Mouse (Mus musculus) T-helper 1 cell (primary cell): ENCODE measurements around the gene Prkci.

ENCODE experiments used
- in situ Hi-C: fragments of 300-600 bp; cut with MboI, MseI; formaldehyde crosslinking; loops from one replicate; pipeline ENCODE4 v1.15.1; 2025; ENCODE audit warnings: high pct_unique_total_duplicates

Prkci gene

DNA sequence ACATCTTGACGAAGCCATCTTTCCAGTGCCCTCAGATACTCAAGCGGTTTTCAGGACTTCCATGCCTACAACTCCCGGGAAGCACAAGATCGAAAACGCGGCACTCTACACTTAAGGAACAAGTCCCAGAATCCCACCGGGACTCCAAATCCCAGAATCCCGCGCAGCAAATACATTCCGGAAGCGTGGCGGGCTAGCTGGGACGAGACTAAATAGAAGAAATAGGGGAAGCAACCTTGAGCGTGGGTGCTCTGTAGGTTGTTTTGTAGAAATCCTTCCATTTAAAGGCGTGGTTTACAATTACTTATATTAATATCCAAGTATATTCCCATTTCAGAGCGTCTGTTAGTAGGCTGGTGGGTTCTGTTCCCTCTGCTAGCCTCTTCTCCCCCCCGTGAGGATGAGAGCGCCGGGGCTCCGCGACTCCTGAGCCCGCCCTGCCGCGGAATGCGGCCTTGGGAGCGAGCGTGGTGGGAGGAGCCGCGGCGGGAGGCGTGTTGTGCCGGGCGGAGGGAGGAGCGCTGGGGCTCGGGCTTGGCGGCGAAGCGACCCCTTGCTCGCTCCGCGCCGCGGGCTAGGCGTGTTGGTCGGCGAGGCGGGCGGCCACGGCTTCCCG lies at the start of gene Prkci:
Prkci (plus strand) TSS at position 465 of the 616 bp plus-strand sequence.
- in situ Hi-C loops: no loop called here

DNA sequence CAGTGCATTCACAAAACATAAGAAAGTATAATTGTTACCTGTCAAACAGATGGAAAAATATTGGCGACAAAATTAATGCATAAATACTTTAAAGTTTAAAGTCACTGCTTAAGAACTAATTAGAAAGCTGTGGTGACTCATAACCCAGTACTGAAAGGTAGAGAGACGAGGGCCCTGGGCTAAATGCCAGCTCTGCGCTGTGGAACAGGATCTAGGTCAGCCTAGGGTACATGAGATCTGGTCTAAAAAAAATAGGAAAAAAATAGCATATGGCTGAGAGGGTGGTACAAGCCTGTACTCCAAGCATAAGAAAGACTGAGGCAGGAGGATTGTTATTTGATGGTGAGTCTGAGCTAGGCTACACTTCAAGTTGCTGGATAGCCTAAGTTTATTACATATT lies 43.9 kb upstream of the Prkci start:
- in situ Hi-C loops: no loop called here

GRCm38 (mm10) chr3:30952273-30953070 lies 43.1 kb upstream of the Prkci start:
- in situ Hi-C loops: no loop called here

DNA sequence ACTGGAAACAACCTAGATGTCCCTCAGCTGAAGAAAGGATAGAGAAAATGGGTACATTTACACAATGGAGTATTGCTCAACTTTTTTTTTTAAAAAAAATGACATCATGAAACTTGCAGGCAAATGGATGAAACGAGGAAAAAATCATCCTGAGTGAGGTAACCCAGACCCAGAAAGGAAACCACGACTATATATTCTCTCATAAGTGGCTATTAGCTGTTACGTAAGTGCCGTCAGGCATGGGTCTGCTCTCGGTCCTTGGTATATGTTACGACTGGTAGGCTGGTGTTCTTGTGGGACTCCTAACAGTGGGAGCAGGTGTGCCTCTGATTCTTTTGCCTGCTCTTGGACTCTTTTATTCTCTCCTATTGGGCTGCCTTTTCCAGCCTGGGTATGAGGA lies 39.2 kb upstream of the Prkci start:
- in situ Hi-C loops: no loop called here

DNA sequence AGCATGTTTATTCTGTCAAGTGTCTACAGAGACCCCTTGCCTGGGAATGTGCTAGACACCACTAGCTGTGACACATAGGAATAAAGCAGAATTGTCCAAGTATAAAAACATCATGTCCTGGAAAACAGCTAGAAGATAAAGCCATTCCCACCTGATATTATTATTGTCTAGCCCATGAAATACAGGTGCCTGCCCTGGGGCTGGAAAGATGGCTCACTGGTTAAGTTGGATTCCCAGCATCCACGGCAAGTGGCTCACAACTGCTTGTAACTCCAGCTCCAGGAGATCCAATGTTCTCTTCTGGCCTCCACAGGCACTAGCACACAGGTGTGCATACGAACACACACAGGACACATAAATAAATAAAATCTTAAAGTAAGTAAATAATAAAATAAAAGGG lies 36.8 kb upstream of the Prkci start:
- in situ Hi-C loops: no loop called here

GRCm38 (mm10) chr3:30959868-30960831 lies 35.4 kb upstream of the Prkci start:
- in situ Hi-C loops: no loop called here

- in situ Hi-C loops: no loop called here
Measured at GRCm38 (mm10) chr3:30963100-30963499, 32.4 kb upstream of the Prkci start.

DNA sequence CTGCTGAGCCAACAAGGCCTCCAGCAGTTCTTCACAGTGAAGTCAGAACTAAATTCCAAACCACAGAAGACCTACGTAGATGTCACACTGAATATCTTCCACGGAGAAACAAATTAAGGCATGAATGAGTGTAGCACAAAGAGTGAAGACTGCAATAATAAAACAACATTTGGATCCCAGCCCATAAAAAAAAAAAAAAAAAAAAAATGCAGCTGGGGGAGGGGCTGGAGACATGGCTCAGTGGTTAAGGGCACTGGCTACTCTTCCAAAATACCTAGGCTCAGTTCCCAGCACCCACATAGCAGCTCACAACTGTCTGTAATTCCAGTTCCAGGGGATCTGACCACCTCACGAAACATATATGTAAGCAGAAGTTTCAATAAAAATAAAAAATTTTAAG lies 31.3 kb upstream of the Prkci start:
- in situ Hi-C loops: no loop called here

- in situ Hi-C loops: loop anchor here (5.0 kb wide), 1 partner anchor 172 kb away; no protein-coding TSS in a partner anchor
Measured at GRCm38 (mm10) chr3:30965644-30966043, 29.9 kb upstream of the Prkci start.

DNA sequence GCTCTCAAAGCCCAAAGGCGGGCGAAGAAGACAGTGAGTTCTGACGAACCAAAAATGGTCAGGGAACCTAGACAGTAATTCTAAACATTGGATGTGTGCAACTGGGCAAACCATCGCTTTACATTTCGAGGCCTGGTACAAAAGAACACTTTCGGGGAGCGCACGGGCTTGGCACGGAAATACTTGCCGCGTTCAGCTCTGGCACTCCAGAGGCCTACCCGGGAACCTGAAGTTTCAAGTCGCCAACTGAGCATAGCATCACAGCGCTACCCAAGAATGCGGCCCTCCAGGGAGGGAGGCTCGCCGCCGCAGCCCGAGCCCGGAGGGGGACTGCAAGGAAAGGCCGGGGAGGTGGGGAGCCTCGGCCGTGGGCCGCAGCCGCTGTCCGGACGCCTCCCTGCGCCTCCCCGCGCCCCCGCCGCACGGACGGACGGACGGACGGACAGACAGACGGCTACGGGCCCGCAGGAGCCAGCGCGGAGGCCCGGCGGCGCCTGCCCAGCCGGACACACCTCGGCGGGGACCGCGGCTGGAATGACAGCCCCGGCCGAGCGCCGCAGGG lies 26.9 kb upstream of the Prkci start:
- in situ Hi-C loops: loop anchor here (5.0 kb wide), 1 partner anchor 169 kb away; no protein-coding TSS in a partner anchor

DNA sequence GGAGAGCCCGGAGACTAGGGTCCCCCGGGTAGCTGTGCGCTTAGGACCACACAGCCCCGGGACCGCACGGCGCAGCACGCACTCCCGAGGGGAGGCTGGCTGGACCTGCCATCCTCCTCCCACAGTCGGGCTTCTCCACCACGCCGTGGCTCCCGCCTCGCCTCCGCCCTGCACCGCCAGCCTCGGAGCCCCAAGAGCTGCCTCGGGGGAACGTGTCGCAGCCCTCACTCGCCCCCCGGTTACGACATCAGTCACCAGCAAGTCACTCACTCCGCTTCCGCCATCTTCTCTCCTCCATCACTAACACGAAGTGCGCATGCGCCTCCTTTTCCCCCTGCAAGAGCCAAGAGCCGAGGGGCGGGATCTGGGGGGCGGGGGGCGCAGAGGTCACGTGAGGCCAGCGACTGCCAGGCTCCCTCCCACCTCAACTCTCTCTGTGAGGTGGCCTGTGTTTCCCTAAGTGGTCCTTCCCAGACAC lies 26.4 kb upstream of the Prkci start, which contains the start of gene Phc3:
Phc3 (minus strand) TSS at position 312 of the 478 bp plus-strand sequence.
- in situ Hi-C loops: loop anchor here (5.0 kb wide), 1 partner anchor 168 kb away; no protein-coding TSS in a partner anchor

DNA sequence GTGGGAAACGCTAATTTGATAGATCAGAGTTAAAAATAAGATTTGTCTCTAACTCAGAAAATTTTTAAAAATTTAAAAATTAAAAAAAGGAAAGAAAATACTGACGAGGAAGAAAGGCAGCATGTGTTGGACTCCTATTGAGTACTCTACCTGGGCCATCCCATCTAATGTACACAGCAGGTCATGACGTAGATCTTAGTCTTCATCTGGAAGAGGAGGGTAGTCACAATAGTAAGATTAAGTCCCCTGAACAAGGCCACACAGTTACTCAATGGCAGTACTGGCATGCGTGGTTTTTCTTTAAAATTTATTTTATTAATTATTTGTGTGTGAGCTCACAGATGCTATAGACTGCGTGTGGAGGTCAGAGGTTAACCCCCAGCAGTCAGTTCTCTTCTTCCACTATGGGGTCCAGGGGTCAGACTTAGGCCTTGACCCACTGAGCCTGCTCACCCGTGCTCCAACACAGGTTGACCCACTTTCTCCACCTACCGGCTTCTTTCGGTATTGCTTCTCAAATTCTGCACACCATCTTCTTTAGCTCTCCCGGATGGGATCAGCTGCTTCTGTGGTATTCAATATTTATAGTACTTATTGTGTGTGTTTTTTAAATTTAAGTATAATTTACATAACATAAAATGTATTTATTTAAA lies 20.3 kb upstream of the Prkci start:
- in situ Hi-C loops: no loop called here

DNA sequence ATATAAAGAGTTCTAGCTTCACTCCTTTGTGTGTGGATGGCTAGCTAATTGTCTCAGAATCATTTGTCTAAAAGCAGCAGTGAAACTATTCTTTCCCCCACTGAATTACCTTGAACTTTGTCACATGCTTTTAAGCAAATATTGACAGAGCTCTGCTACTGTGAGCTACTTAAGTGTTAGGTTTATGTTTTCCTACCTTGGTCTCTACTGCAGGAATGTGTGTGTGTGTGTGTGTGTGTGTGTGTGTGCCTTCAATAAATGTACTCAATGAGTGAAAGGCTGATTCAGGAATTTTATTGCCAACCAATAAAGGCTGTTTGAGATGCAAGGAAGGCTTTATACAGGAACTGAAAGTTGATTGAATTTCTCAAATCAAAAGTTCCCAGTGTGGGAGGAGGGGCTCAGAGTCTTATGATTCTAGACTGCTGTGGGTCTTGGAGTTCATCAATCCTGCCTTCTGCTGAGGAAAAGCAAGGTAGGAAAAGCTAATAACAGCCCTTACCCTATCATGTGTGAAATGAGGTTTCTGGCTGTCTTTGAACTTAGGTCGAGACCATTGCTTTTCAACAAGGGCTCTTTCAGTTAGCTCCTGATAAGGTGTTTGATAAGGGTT lies 18.4 kb upstream of the Prkci start:
- in situ Hi-C loops: no loop called here

DNA sequence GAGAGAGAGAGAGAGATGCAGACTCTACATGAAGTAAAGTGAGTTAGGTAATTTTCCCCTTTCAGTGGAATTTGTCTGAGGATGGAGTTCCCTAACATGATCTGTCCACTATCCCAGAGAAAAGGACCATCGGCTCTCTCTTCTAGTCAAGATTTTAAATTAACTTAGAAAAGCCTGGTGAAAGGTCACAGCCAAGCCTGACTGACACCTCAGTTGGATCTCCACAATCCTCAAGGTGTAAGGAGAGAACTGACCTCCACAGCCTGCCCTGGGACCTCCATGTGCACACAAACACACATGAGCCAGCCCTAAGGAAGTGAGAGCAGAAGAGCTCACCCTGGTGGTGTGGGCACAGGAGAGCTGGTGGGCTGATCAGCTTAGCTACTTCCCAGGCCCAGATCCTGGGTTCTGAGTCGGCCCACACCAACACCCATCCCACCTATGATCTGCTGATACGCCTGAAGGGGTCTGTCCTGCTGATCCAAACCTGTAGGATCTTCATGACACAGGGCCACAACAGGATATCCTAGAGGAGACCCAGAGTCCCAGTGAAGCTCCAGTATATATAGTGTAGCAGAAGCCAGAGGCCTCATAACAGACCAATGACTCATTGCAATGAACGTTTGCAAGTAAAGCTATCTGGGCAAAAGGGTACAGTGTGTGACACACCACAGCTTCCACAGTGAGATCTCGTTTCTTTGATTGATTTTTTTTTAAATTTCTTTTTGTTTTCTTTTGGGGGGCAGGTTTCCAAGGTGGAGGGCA lies 13.7 kb upstream of the Prkci start:
- in situ Hi-C loops: no loop called here

GRCm38 (mm10) chr3:30982924-30983536 lies 12.5 kb upstream of the Prkci start:
- in situ Hi-C loops: no loop called here

DNA sequence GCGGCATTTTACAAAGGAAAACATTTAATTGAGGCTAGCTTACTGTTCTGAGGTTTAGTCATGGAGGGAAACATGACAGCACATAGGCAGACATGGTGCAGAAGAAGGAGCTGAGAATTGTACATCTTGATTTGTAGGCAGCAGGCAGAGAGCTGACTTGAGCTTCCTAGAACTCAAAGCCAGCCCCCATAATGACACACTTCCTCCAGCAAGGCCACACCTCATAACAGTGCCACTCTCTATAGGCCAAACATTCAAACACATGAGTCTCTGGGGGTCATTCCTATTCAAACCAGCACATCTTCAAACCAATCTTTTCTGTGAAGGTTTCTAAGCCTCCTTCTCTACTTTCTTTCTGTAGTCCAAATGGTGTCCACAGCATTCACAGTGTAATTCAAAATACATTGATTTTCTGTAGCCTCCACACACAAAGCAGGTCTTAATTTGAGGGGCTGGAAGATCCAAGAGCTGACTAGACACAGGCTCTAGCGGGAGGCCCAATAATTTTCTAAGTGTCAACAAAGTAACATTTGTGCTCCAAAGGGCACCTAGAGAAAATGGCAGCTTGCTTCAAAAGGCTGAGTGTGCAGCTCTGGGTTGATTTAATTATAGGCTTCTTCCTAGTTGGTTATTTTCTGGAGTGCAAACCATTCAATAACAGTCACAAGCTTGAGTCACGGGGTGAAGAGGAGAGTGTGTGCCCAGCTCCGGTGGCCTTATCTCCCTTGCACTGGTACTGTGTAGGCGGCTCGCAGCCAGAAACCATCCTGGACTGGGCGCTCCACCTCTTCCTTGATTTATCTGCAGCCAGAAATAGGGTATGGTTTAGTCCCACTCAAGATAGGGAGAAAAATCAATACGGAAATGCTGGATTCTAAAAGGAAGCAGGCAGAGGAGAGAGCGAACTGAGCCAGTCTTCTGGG lies 7.9 kb upstream of the Prkci start:
- in situ Hi-C loops: no loop called here

DNA sequence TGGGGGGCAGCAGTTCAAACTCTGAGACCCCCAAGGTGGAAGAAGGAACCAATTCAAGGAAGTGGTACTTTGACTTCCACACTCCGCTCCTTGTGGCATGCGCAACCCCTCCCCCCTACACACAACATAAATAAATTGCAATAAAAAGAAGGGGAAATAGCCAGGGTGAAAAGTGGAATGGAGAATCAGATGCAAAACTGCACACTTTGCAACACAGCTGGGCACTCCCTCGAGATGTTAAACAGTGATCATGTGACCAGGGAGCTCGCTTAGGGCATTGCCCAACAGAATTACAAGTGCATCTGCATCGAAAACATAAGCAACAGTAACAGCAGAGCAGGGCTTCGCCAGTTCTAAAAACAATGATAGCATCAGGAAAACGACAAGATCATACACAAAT lies 3.4 kb upstream of the Prkci start:
- in situ Hi-C loops: no loop called here

DNA sequence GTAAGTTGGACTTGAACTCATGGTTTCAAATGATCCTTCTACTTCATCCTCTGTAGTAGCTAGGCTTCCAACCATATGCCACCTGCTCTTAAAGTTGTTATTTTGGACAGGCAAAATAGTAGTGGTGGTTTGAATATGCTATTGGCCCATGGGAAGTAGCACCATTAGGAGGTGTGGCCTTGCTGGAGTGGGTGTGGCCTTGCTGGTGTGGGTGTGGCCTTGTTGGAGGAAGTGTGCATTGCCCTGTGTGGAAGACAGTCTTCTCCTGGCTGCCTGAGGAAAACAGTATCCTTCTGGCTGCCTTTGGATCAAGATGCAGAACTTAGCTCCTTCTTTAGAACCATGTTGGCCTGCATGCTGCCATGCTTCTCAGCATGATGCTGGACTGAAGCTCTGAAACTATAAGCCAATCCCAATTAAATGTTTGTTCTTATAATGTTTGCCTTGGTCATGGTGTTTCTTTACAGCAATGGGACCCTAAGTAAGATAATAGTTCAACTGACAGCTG lies 2.4 kb upstream of the Prkci start:
- in situ Hi-C loops: no loop called here
